Mouse (Mus musculus) lung, postnatal 14 days (tissue): Measurements from ENCODE around the gene Grb2.

Experiments
- DNase-seq: peaks from one replicate; pipeline ENCODE4 v3.0.0; 2021

The Grb2 gene

DNA sequence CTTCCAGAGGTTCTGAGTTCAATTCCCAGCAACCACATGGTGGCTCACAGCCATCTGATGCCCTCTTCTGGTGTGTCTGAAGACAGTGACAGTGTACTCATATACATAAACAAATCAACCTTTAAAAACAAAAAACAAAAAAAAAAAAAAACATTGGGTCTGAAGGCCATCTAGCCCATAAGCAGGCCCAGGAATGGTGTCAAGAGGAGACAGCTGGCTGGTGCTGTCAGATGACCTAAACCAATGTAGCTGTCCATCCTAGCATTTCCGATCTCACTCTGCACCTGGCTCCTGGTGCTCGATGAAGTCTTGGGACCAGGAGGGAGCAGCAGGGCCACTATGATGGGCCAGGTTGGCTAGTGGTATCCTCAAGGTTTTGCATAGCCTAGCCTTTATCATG lies 65.7 kb downstream of the Grb2 start:
- no peak for DNase-seq

GRCm38 (mm10) chr11:115641664-115642036 lies 66.7 kb downstream of the Grb2 start:
- no peak for DNase-seq

DNA sequence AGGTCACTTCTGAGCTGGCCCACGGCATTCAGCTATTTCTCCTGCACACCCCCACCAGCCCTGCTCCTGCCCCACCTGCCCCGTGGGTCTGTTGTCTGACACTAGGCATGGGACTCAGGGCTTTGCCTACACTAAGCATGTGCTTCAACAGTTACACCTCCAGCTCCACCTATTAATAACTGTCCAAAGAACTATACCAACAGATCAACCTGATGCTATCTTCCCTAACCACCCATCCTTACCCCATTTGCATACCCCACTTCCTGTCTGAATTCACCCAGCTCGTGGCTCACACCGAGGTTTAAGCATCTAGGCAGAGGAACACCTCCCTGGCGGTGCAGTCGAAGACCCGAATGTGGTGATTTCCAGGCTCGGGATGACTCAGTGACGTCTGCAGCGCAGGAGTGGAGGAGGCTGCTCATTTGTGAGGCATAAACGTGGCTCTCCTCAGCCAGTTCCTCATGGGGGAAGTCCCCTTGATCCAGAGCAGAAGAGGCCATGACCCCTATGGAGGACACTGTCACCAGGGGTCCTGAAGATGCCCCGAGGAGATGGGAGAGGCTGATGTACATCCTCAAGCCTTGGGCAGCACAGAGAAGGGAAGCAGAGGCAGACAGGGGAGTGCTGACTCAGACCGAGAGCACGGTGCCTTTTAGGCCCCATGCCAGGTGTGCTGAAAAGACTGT lies 67.3 kb downstream of the Grb2 start:
- DNase-seq = no peak

DNA sequence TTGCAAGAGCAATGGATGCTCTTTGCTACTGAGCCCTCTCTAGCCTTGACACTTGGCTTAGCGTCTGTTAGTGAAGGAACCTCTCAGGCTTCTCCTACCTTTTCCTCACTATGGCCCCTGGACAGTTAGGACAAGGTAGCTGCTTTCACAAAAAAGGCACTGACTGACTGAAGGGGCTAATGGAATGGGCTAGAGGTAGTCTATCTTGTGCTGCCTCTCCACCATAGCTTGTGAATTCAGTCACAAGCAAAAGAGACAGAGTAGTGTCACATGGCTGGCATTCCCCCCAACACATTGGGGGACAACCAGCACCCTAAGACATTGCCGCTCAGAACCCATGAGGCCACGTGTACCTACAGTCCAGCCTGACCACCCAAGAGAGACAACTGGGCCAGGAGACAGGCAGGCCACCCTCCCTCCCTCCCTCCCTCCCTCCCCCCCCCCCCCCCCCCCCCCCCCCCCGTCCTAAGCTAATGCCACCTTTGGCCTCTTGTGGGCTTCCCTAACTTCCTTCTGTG lies 68.0 kb downstream of the Grb2 start:
- no peak for DNase-seq

DNA sequence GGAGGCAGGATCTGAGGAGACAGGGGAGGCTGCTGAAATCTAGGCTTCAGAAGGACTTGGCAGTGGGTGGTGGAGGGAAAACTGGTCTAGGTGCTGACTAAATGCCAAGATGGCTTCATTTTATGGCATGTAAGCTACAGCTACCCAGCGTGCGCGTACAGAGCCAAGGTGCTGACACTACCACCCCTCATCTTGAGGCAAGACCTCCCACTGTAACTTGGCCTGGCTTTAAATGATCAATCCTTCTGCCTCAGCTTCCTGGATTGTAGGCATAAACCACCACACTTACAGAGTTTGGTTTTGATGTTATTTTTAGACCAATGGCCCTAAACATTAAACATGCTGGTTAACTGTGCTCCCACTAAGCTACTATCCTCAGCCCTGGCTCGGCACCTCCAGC lies 68.9 kb downstream of the Grb2 start:
- no peak for DNase-seq

DNA sequence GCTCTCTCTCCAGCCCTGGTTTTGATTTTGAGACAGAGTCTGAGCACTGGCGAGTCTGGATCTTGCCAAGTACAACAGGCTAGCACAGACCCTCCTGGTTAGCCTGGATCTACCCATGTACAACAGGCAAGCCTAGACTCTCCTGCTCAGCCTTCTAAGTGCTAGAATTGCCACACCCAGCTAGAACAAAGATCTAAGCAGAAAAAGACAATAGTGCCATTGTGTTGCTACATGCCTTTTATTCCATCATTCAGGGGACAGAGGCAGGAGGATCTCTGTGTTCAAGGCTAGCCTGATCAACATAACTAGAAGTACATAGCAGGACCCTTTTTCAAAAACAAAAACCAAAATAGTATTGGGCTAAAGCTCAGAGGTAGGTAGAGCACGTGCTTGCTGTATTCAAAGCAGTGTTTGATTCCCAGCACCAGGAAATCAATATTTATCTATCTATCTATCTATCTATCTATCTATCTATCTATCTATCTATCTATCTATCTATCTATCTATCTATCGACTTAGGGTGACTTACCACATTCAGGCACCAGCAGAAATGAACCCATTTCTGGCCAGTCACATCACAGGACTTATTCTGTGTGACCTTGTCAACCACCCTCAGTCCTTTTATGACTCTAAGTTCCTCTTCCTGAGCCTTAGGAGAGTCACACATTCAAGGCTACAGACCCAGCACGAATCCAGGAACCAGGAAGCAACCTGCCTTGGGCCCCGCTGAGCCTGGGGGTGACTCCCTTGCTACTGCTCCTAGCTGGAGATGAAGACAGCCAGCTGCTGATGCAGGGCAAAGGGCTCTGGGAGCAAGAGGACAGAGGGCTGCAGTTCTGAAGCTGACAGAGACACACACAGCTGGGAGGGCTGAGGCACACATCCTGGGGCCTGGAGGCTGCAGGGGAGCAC lies 69.6 kb downstream of the Grb2 start:
- DNase-seq = peak; percentile 36

DNA sequence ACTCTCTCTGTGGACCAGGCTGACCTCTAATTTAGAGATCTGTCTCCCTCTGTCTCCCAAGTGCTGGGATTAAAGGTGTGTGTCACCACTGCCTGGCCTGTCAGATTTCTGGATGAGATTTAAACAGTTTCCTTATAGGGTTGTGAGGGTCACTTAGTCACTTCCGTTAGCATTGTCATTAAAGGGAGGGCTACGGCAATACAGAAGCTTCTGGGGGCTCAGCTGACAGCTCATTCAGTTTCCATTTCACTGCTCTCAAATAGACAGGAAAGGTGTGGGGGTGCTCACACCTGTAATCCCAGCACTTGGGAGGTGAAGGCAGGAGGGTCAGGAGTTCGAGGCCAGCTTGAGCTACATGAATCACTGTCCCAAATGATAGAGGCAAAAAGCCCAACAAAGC lies 71.4 kb downstream of the Grb2 start:
- DNase-seq = no peak

- DNase-seq = no peak
These were observed 72.9 kb downstream of the Grb2 start for GRCm38 (mm10) chr11:115635484-115635883.

DNA sequence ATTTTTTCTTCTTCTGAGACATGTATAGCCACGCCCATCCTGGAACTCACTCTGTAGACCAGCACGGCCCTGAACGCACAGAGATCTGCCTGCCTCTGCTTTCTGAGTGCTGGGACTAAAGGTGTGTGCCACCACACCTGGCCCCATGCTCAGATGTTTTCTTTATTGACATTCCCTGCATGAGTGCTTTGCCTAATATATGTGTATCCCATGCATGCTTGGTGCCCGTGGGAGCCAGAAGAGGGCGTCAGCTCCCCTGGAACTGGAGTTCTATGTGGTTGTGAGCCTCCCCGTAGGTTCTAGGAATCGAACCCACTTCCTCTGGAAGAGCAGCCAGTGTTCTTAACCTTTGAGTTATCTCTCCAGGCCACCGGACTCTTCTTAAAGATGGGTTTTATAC lies 73.4 kb downstream of the Grb2 start:
- no peak for DNase-seq

- no peak for DNase-seq
These were observed 74.3 kb downstream of the Grb2 start for GRCm38 (mm10) chr11:115634109-115634508.

GRCm38 (mm10) chr11:115632862-115633261 lies 75.5 kb downstream of the Grb2 start:
- DNase-seq = no peak

DNA sequence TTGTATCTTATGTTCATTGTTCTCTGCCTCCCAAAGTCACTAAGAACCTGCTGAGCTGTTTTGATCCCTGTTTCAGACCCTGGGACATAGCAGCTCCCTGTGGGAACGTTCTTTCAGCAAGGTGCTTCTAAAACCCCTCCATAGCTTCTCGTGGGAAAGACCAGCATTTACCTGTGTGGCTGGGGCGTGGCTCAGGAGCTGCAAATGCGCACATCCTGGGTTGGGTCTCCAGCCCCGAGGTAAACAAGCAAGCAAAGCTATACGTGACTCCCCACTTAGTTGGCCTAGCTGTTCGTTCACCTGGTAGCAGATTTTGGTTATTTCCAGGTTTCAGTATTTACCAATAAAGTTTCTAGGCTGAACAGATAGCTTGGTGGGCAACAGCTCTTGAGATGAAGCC lies 76.2 kb downstream of the Grb2 start:
- DNase-seq = no peak

GRCm38 (mm10) chr11:115631505-115631890 lies 76.9 kb downstream of the Grb2 start:
- peak; percentile 68 for DNase-seq

DNA sequence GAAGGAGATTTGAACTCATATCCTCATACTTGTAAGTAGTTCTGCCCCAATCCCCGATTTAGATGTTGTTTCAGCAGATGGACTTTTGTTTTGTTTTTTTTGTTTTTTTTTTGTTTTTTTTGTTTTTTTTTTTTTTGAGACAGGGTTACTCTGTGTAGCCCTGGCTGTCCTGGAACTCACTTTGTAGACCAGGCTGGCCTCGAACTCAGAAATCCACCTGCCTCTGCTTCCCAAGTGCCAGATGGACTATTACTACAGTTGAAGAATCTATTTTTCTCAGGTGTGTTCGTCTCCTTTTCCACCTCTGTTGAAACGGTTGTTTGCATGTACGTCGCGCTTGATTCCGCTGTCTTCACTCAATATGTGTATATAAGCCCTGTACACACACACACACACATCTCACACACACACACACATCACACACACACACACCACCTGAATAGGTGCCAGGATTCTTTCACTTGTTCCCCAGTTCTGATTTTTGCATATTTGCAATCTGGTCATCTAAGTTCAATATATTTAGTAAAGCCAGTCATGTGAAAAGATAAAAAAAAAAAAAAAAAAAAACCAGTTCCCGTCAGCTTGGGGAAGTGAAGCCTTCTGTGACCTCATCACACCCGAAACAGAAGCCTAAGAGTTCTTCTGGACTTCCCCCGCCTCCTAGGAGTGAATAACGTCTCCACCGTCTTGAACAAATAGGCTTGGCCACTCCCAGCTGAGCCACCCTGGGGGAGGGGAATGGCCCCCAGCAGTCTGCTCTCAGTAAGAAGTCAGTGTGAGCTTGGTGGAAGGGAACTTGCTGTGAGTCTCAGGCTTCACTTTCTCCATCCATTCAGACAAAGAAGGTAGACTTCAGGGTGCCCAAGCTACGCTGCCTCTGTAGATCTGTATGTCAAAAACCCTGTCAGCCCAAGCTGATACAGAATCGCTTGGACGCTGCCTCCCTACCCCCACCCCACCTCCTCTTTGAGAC lies 77.6 kb downstream of the Grb2 start:
- DNase-seq = peak; percentile 57

- DNase-seq = no peak
These were observed 78.5 kb downstream of the Grb2 start for GRCm38 (mm10) chr11:115629734-115630531.

- no peak for DNase-seq
These were observed 79.8 kb downstream of the Grb2 start for GRCm38 (mm10) chr11:115628465-115629101.

DNA sequence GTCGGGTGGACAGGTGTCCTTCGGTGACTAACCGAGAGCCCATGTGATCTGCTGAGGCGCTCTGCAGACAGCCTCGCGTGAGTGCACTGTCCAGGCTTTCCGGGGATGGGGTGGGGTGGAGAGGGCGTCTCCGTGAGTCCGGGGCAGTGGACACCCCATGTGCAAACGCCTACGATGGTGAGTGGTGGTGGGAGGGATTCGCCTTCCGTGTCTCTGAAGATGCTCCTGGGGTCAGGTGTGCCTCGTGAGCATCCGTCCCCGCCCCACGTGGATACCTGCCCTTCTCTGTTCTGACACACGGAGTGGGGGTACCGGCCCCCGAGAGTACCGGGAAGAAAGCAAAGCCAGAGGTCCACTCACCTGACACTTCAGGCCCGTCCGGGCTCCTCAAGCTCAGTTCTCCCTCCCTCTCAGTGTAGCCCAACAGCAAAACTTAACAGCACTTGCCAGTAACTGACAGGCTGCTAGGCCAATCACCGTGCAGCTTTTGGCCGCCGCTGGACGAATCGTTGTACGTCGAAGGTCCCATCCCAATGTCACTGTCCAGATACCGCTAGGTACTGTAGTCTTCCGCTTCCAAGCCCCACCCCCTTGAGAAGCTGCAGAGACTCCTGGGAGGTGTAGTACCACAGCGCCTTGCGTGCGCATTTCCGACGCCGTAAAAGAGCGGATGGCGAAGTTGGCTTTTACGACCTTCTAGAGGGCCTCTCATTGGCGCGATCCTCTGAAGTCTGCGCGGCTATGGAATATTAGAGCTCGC lies 80.5 kb downstream of the Grb2 start, which contains the start of gene Slc25a19:
Slc25a19 (minus strand) TSS at position 591 of the 760 bp plus-strand sequence.
- DNase-seq = peak; percentile 99

- no peak for DNase-seq
These were observed 81.4 kb downstream of the Grb2 start for GRCm38 (mm10) chr11:115626824-115627616.

DNA sequence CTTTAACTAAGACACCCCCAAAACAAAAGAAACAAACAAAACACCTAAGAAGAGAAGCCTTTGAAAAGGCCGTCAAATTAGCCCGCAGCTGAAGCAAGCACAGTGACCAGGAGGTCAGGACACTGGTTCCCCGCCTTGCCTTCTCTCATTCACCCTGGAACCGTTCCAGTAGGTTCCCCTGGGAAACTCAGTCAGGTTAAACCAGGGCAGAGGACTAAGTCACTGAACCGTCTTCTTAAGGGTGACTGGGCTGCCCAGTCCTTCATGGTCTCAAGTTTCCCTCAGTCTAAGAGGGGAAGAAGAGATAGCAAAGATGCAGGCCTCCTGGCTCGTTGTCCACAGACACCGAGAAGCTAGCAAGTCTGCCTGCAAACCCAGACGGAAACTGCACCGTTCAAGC lies 82.5 kb downstream of the Grb2 start:
- DNase-seq = no peak
